ENCODE assay signal across 8 mouse cellular contexts in the genomic region with DNA sequence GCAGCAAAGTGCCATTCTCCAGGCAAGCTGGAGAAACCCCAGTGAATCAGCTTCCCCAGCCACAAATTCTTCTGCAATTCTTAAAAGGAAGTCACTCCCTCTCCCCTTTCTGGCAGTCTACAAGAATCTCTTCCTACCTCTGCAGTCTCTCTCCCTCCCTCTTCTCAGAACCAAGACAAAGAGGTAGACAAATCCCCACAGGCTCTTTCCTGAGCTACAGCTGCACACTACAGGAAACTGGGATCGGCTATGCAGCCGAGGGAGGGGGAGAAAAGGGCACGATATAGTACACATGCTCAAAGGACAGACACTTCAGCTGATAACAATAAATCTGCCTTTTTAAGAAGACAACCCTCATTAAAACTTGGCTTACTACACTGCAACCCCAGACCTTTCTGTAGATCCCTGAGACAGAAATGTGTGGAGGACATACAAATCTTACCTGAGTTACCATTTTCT.
DNase-seq lines count a peak whose midpoint lies in the region; ATAC-seq and TF ChIP-seq lines count a peak whose summit lies in the region.

No protein-coding gene starts in this region.

- peaks cover 22% of the 10 kb centered on the region for H3K4me1 ChIP-seq in forebrain, postnatal 0 days (ENCODE audit: insufficient read depth)
- peaks cover 2% of the 10 kb centered on the region; the same call in 1 of the 2 replicates for H3K4me1 ChIP-seq in kidney, adult 2 months (ENCODE audit: control insufficient read depth, insufficient read depth, low read length)
- peaks cover 69% of the 10 kb centered on the region for H3K4me1 ChIP-seq in midbrain, embryonic 10.5 days

- peak overlapping the region; percentile 64 for H3K4me3 ChIP-seq in forebrain, postnatal 0 days (ENCODE audit: low read depth, low read length)
- H3K4me3 ChIP-seq in kidney, adult 2 months (ENCODE audit: insufficient read depth, low read depth, low read length), result peak overlapping the region; percentile 76
- H3K4me3 ChIP-seq in midbrain, embryonic 10.5 days, result peak overlapping the region; percentile 57

- WGBS in forebrain, postnatal 0 days, result 5% methylated on average over 3 of the region's 3 CpGs
- WGBS in kidney, adult 2 months, result 1% methylated on average over 3 of the region's 3 CpGs
- WGBS in midbrain, embryonic 10.5 days, result 0% methylated on average over 3 of the region's 3 CpGs

- peak overlapping the region; percentile 88 for H3K4me2 ChIP-seq in forebrain, postnatal 0 days (ENCODE audit: low read depth)

- no peaks in the 10 kb centered on the region for H3K36me3 ChIP-seq in forebrain, postnatal 0 days (ENCODE audit: insufficient read depth)
- no peaks in the 10 kb centered on the region for H3K36me3 ChIP-seq in kidney, adult 2 months (ENCODE audit: control insufficient read depth, insufficient read depth, low read length)
- H3K36me3 ChIP-seq in midbrain, embryonic 10.5 days, result no peaks in the 10 kb centered on the region

- H3K27ac ChIP-seq in forebrain, postnatal 0 days (ENCODE audit: low read depth, low read length), result peak overlapping the region; percentile 96
- peak overlapping the region; percentile 68 for H3K27ac ChIP-seq in kidney, adult 2 months (ENCODE audit: insufficient read depth, low read depth, low read length)
- H3K27ac ChIP-seq in midbrain, embryonic 10.5 days (replicated peaks), result peak overlapping the region; percentile 85

- peak; percentile 64 for DNase-seq in embryo, embryonic 10 days (ENCODE audit: low spot score)
- no peak for DNase-seq in embryo, embryonic 9.5 days (ENCODE audit: extremely low spot score)
- peak; percentile 60 for DNase-seq in adipocyte (ENCODE audit: low spot score)
- peak; percentile 76 for DNase-seq in forebrain, postnatal 0 days
- peak; percentile 38 for DNase-seq in kidney, adult 2 months
- peak; percentile 36 for DNase-seq in midbrain, embryonic 10.5 days (ENCODE audit: low spot score)
- no peak for DNase-seq in yolk sac, embryonic 10.5 days (ENCODE audit: low spot score)
- no peak for DNase-seq in thymus, postnatal 36 days

- TF ChIP-seq POLR2A in kidney, adult 2 months (IDR thresholded peaks at IDR 0.05; ENCODE audit: low read depth, low read length), result no peak

- H3K9ac ChIP-seq in forebrain, postnatal 0 days, result peak overlapping the region; percentile 74

- H3K27me3 ChIP-seq in forebrain, postnatal 0 days (ENCODE audit: insufficient read depth, low read length), result no peaks in the 10 kb centered on the region
- no peaks in the 10 kb centered on the region for H3K27me3 ChIP-seq in kidney, adult 2 months (replicated peaks; ENCODE audit: control insufficient read depth, insufficient read depth, low read length)
- H3K27me3 ChIP-seq in midbrain, embryonic 10.5 days (ENCODE audit: low read depth, poor library complexity, severe bottlenecking), result no peaks in the 10 kb centered on the region

- H3K9me3 ChIP-seq in forebrain, postnatal 0 days (ENCODE audit: low read length), result no peaks in the 10 kb centered on the region
- no peaks in the 10 kb centered on the region for H3K9me3 ChIP-seq in midbrain, embryonic 10.5 days (replicated peaks)

- ATAC-seq in forebrain, postnatal 0 days, result peak; percentile 80

- no peak for TF ChIP-seq CTCF in forebrain, postnatal 0 days (IDR thresholded peaks at IDR 0.05; ENCODE audit: low read depth)
- TF ChIP-seq CTCF in kidney, adult 2 months (conservative IDR thresholded peaks at IDR 0.05; ENCODE audit: insufficient read depth, insufficient read length, low read depth, low read length), result no peak

Comparison
In these comparisons a context has a peak if more than half of its experiments do, and no peak if none do; other contexts are left out.
1. DNase-seq: peak in embryo, embryonic 10 days (single experiment), adipocyte (single experiment), forebrain, postnatal 0 days (single experiment), kidney, adult 2 months (single experiment) and midbrain, embryonic 10.5 days (single experiment); none in embryo, embryonic 9.5 days (single experiment), yolk sac, embryonic 10.5 days (single experiment) and thymus, postnatal 36 days (0 of 2).
2. Peak in every context shown above with its lines, with median percentiles within 50 percentile points of each other: H3K27ac ChIP-seq and H3K4me3 ChIP-seq.